Mouse (Mus musculus): Measurements from ENCODE around the gene Fry.

The Fry gene

GRCm38 (mm10) chr5:150265005-150265404 is 146.6 kb downstream of the Fry start:
- CTCF ChIA-PET = interaction anchor here in 1 of 4 experiments (0.5 to 1.3 kb wide), 3 partner anchors 45 to 572 kb away, joined by 3 read pairs; no protein-coding TSS in a partner anchor

GRCm38 (mm10) chr5:150265953-150266352 is 147.5 kb downstream of the Fry start:
- ChIA-PET CTCF (interaction anchor here in 3 of 4 experiments (0.7 to 1.6 kb wide), 3 partner anchors 8 to 682 kb away, joined by 3 to 8 read pairs (median 7); no protein-coding TSS in a partner anchor), POLR2A (interaction anchor here in 1 of 4 experiments (1.3 kb wide), 1 partner anchor 13 kb away, joined by 4 read pairs; no protein-coding TSS in a partner anchor)

More at GRCm38 (mm10) chr5:150265005-150265404, 146.6 kb downstream of the Fry start:
- POLR2A ChIA-PET = interaction anchor here in 1 of 4 experiments (1.9 kb wide), 1 partner anchor 11 kb away, joined by 6 read pairs; no protein-coding TSS in a partner anchor

GRCm38 (mm10) chr5:150268261-150268660 is 149.8 kb downstream of the Fry start:
- ChIA-PET POLR2A (no interaction called here), CTCF (interaction anchor here (0.5 to 1.0 kb wide), 19 partner anchors 9 to 900 kb away, joined by 3 to 9 read pairs (median 3); no protein-coding TSS in a partner anchor)

GRCm38 (mm10) chr5:150270468-150270867 is 152.0 kb downstream of the Fry start:
- POLR2A ChIA-PET = no interaction called here
- CTCF ChIA-PET = no interaction called here

GRCm38 (mm10) chr5:150272173-150272572 is 153.7 kb downstream of the Fry start:
- CTCF ChIA-PET = interaction anchor here in 1 of 4 experiments (0.7 kb wide), 1 partner anchor 131 kb away, joined by 5 read pairs; no protein-coding TSS in a partner anchor
- POLR2A ChIA-PET = interaction anchor here in 1 of 4 experiments (0.7 kb wide), 1 partner anchor 76 kb away, joined by 10 read pairs; no protein-coding TSS in a partner anchor

GRCm38 (mm10) chr5:150275314-150275713 is 156.9 kb downstream of the Fry start:
- POLR2A ChIA-PET = interaction anchor here in 1 of 4 experiments (0.9 kb wide), 1 partner anchor 20 kb away, joined by 5 read pairs; no protein-coding TSS in a partner anchor
- CTCF ChIA-PET = interaction anchor here in 2 of 4 experiments (0.6 to 0.7 kb wide), 2 partner anchors 18 to 188 kb away, joined by 3 to 6 read pairs; no protein-coding TSS in a partner anchor

- POLR2A ChIA-PET = interaction anchor here in 1 of 4 experiments (0.6 kb wide), 1 partner anchor 16 kb away, joined by 12 read pairs; no protein-coding TSS in a partner anchor
Observed at GRCm38 (mm10) chr5:150276611-150277010, 158.2 kb downstream of the Fry start.

GRCm38 (mm10) chr5:150279387-150279786 is 160.9 kb downstream of the Fry start:
- ChIA-PET CTCF (interaction anchor here in 1 of 4 experiments (1.0 kb wide), 1 partner anchor 10 kb away, joined by 4 read pairs; no protein-coding TSS in a partner anchor), POLR2A (interaction anchor here in 2 of 4 experiments (0.6 kb wide), 2 partner anchors 20 to 187 kb away, joined by 3 to 4 read pairs; no protein-coding TSS in a partner anchor)

More at GRCm38 (mm10) chr5:150276611-150277010, 158.2 kb downstream of the Fry start:
- CTCF ChIA-PET = no interaction called here

GRCm38 (mm10) chr5:150281084-150281483 is 162.6 kb downstream of the Fry start:
- POLR2A ChIA-PET = interaction anchor here in 1 of 4 experiments (0.7 kb wide), 1 partner anchor 10 kb away, joined by 3 read pairs; no protein-coding TSS in a partner anchor
- CTCF ChIA-PET = interaction anchor here in 3 of 4 experiments (0.6 to 1.7 kb wide), 4 partner anchors 8 to 384 kb away, joined by 3 to 4 read pairs (median 4); no protein-coding TSS in a partner anchor

- CTCF ChIA-PET = interaction anchor here in 3 of 4 experiments (0.5 to 1.7 kb wide), 13 partner anchors 9 to 1405 kb away, joined by 3 to 5 read pairs (median 3); no protein-coding TSS in a partner anchor
- POLR2A ChIA-PET = no interaction called here
Observed at GRCm38 (mm10) chr5:150282091-150282490, 163.6 kb downstream of the Fry start.

GRCm38 (mm10) chr5:150287949-150288348 is 169.5 kb downstream of the Fry start:
- ChIA-PET POLR2A (no interaction called here), CTCF (interaction anchor here in 1 of 4 experiments (0.7 kb wide), 1 partner anchor 662 kb away, joined by 3 read pairs; no protein-coding TSS in a partner anchor)

- ChIA-PET POLR2A (interaction anchor here in 1 of 4 experiments (0.7 kb wide), 1 partner anchor 9 kb away, joined by 3 read pairs; no protein-coding TSS in a partner anchor), CTCF (interaction anchor here in 3 of 4 experiments (0.7 to 1.6 kb wide), 16 partner anchors 8 to 195 kb away, joined by 3 to 8 read pairs (median 4); no protein-coding TSS in a partner anchor)
Observed at GRCm38 (mm10) chr5:150289611-150290010, 171.2 kb downstream of the Fry start.

GRCm38 (mm10) chr5:150290494-150291199 is 172.2 kb downstream of the Fry start:
- POLR2A ChIA-PET = no interaction called here
- CTCF ChIA-PET = interaction anchor here in 2 of 4 experiments (0.8 to 1.3 kb wide), 4 partner anchors 7 to 29 kb away, joined by 3 to 8 read pairs (median 4); no protein-coding TSS in a partner anchor

GRCm38 (mm10) chr5:150291216-150291615 is 172.8 kb downstream of the Fry start:
- ChIA-PET CTCF (interaction anchor here in 1 of 4 experiments (1.0 kb wide), 1 partner anchor 9 kb away, joined by 3 read pairs; no protein-coding TSS in a partner anchor), POLR2A (no interaction called here)

GRCm38 (mm10) chr5:150292186-150292585 is 173.7 kb downstream of the Fry start:
- POLR2A ChIA-PET = interaction anchor here in 2 of 4 experiments (0.5 to 0.7 kb wide), 3 partner anchors 16 to 196 kb away, joined by 3 to 12 read pairs (median 3); no protein-coding TSS in a partner anchor
- CTCF ChIA-PET = interaction anchor here in 1 of 4 experiments (0.6 kb wide), 1 partner anchor 440 kb away, joined by 3 read pairs; no protein-coding TSS in a partner anchor

GRCm38 (mm10) chr5:150294306-150294705 is 175.9 kb downstream of the Fry start:
- ChIA-PET CTCF (no interaction called here), POLR2A (interaction anchor here in 3 of 4 experiments (0.6 to 1.4 kb wide), 3 partner anchors 12 to 207 kb away, joined by 3 to 5 read pairs (median 4); no protein-coding TSS in a partner anchor)

GRCm38 (mm10) chr5:150295096-150295495 is 176.7 kb downstream of the Fry start:
- ChIA-PET POLR2A (interaction anchor here in 2 of 4 experiments (0.5 to 1.4 kb wide), 5 partner anchors 11 to 378 kb away, joined by 4 to 5 read pairs (median 4); partner anchors contain the start of gene Pds5b (in 1 of the 2)), CTCF (interaction anchor here in 1 of 4 experiments (0.5 to 0.7 kb wide), 2 partner anchors 88 to 134 kb away, joined by 3 to 14 read pairs; no protein-coding TSS in a partner anchor)

- ChIA-PET POLR2A (interaction anchor here in 1 of 4 experiments (0.7 to 1.0 kb wide), 2 partner anchors 10 to 265 kb away, joined by 3 read pairs; no protein-coding TSS in a partner anchor), CTCF (interaction anchor here in 1 of 4 experiments (0.6 kb wide), 1 partner anchor 131 kb away, joined by 9 read pairs; no protein-coding TSS in a partner anchor)
Observed at GRCm38 (mm10) chr5:150298969-150299368, 180.5 kb downstream of the Fry start.

Data from embryonic stem cell, embryonic (primary cell).